Mouse (Mus musculus) lung, postnatal 36 days (tissue): Measurements from ENCODE around the gene Wfdc15a.

Experiments used
- DNase-seq: peaks from one replicate; pipeline ENCODE4 v3.0.0; 2022; ENCODE audit warnings: mixed read lengths

The Wfdc15a gene

DNA sequence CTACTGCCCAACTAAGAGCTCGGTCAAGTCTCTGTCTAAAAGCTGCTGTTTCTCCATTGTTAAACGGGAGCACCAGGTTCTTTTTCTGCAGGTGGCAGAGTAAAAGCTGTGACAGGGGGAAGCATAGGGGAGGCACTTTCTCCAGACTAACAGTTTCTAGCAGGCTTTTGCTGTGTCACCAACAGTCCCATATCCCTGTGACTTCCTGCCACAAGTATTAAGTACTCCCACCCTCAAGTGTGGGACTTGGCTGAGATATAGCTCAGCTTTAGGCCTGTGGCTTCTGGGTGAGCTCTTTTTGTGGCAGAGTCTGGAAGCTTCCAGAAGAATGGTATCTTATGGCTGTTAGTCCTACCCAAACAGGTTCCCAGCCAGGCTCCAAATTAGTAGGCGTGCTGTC is 24.1 kb downstream of the Wfdc15a start:
- DNase-seq, result no peak

GRCm38 (mm10) chr2:164174649-164175395 is 25.1 kb downstream of the Wfdc15a start:
- no peak for DNase-seq

DNA sequence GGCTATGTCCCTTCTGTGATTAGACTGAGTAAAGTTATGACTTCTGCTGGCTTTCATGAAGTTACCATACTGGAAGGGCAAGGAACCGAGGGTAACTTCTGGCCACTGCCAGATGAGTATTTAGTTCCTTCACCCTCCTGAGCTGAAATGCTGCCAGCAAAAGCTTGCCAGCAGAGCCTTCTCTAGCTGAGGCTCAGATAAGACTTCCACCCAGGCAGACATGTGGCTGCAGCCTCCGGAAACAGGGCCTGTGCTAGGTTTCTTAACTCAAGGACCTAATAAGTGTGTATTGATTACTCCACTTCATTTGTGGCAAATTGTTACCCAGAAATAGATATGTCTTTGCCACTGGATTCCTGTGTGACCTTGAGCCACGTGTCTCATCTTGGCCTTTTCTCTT is 26.5 kb downstream of the Wfdc15a start:
- DNase-seq, result no peak

- DNase-seq, result no peak
Measured at GRCm38 (mm10) chr2:164170902-164171301, 29.0 kb downstream of the Wfdc15a start, which contains the start of gene Kcns1. Gene Kcns1 (minus strand): TSS chr2:164171113.

GRCm38 (mm10) chr2:164170326-164170725 is 29.6 kb downstream of the Wfdc15a start:
- DNase-seq, result no peak

DNA sequence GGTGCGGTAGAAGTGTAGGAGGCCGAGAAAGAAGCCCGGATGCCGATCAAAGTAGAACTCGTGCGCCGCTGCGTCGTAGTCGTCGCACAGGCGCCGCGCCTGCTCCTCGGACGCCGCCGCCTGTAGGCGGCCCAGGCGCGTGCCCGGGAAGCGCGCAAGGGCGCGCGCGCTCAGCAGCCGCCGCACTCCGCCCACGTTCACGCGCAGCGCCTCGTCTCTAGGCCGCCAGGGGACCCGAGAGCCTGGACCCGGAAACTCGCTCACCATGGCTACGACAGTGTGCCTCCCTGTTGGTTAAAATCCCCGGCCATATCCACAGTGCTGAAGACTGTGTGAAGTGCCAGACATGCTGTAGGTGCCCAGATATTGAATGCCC is 31.4 kb downstream of the Wfdc15a start:
- DNase-seq, result no peak

DNA sequence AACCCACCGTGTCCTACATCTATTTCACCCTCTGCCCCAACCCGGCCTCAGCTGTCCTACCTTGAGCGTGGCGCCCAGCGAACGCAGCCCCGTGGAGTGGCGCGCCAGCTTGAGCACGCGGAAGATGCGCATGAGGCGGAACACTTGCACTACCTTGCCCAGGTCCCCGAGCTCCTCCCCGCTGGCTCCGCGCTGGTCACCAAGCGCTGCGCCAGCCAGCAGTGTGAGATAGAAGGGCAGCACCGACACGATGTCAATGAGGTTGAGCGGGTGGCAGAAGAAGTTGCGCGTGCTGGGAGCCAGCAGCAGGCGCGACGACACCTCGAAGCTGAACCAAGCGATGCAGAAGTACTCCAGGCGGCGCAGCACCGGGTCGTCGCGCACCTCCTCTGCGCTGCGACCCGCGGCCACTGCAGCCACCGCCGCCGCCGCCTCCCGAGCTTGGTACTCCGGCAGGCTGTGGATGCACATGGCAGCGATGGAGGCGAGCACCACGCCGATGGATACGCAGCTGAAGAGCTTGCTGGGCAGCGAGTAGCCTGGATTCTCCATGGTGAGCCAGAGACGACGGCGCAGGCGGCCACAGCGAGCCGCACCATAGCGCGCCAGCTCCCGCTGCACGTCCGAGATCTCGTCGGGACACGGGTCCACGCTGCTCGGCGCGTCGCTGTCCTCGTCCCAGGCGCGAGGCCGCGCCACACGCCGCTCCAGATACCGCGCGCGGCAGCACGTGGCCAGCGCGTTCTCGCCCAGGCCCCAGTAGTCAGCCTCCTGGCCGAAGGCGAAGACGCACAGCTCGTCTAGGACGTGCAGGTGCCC is 32.0 kb downstream of the Wfdc15a start:
- DNase-seq, result no peak

DNA sequence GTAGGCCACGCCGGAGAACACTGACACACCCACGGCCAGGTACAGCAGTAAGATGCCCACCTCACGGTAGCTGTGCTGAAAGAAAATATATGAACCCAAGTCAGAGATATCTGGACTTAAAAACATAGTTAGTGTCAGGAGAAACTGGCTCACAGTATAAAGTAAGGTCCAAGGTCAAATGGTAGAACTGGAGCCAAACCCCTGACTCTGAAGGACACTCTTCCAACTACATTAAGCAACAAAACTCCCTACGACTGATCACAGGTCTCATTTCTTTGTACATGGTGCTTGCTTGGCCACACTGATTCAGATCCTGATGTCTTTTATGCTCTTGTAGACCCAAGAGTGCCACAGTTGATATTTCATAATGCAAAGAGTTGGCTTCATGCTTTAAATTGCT is 35.0 kb downstream of the Wfdc15a start:
- no peak for DNase-seq

GRCm38 (mm10) chr2:164161515-164162055 is 38.3 kb downstream of the Wfdc15a start:
- no peak for DNase-seq

DNA sequence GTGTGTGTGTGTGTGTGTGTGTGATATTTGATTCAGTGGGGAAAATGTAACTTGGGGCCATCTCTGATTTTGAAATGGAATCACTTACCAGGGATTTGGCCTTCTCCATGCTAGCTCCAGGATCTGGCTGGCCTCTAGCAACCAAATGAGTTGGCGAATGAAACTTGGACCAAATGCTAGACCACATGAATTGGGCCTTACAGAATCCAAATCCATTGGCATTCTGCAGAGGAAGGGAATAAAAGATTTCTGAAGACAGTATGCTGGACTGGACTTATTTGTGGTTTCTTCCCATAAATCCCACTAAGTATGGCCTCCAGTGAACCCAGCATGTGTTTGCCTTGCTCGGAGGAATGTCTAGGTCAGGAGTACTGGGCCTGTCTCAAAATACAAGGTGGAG is 41.1 kb downstream of the Wfdc15a start:
- DNase-seq, result no peak

DNA sequence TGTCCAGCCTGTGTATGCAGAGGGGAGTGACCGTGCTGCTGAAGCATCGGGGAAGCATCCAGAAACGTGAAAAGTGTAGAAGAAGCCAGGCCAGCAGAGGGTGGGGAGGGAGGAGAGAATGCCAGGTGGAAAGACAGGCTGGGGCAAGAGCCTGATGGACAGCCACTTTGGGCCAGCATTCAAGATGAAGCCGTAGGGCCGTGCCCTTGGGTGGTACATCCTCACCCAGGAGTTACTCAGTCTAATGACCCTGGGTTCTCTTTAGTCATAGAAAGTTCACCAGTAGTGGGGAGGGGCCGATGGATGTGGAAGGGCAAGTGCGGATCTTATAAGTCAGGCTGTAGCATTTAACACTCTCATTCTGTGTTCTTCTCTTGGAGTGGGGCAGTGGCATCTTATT is 43.8 kb downstream of the Wfdc15a start:
- no peak for DNase-seq

DNA sequence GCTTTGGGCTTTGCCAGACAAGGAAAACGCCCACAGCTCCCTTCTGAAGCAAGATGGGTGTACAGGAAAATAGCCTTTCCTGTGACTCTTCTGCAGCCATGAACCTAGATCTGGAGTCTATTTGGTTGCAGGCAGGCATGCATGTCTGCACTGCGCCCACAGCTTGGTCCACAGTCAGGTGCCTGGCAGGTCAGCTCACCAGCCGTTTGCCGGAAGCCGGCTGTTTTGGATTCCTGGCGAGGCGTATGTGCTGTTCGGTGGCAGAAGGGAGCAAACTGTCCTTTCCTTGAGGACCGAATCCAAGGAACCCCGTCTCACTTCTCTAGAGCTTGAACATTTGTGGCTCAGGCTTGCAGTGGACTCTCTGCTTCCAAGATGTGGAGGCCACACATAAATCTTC is 45.9 kb downstream of the Wfdc15a start:
- DNase-seq, result no peak

GRCm38 (mm10) chr2:164152341-164152740 is 47.6 kb downstream of the Wfdc15a start:
- DNase-seq, result peak; percentile 28

DNA sequence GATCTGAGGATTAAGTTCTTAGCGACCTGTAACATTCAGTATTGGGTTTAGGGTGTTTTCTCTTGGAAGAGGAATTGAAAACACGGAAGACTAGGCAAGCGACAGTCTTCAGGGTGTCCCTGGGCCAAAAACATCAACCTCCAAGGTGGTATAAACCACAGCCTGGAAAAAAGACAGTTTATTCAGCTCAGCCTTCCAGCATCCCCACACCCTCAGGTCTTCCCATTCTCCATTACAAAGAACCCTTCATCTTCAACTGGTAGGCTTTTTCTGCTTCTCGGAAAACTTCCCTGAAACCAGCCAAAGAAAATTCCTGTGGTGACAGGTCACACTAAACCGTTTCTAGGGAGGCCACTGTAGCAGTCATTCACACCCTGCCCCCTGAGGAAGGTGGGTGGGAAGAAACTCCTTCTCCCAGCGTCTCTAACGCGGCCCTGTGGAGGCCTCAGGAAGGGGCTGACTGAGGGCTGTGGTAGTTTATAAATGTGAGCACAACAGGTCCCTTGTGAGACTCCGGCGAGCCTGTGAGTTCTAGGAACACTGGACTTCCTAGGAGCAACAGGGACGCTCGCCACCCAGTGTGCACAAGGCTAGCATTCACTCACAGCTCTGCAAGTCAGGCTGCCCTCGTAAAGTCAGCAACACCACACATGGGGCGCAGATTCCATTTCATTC is 49.7 kb downstream of the Wfdc15a start:
- no peak for DNase-seq
